In the genomic region with DNA sequence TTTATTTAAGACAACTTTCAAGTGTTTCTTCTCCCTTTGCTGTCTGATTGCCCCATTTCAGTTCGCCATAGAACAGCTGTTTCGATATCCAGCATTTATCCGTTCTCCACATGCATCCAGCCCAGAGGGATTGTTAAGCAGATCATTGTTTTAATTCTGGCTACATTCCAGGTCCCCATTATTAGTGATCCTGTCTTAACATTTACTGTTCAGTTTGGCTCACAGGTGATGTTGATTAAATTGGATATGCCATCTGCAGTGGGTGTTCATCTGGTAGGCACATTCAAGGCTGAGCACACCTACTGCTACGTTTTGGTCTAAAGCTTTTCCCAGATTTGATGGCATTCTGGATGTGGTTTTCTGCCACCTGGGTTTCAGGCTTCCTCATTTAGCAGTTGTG, we compare ENCODE assay signal across 27 mouse cellular contexts.
DNase-seq lines count a peak whose midpoint lies in the region; ATAC-seq and TF ChIP-seq lines count a peak whose summit lies in the region.
"Had no signal": no experiment of that assay in that cellular context is flagged by ENCODE, and none has a peak within 500 bp of the region (broad histone marks: within the 10 kb centered on the region; RNA-seq: fewer than 3 reads in every experiment).

No protein-coding gene starts in this region.

- no peak overlapping the region for H3K9ac ChIP-seq in heart, adult 2 months (ENCODE audit: low read depth, low read length)
- H3K9ac ChIP-seq in hindbrain, embryonic 14.5 days, result no peak overlapping the region
- no peak overlapping the region for H3K9ac ChIP-seq in hindbrain, embryonic 11.5 days (ENCODE audit: low read depth, low read length)
- no peak overlapping the region for H3K9ac ChIP-seq in neural tube, embryonic 13.5 days
- H3K9ac ChIP-seq: embryonic facial prominence, embryonic 15.5 days; forebrain, embryonic 12.5 days; forebrain, embryonic 15.5 days; heart, embryonic 15.5 days; hindbrain, embryonic 13.5 days; intestine, embryonic 15.5 days had no signal

- 26% methylated on average over 4 of the region's 4 CpGs for WGBS in heart, adult 2 months
- 53% methylated on average over 4 of the region's 4 CpGs for WGBS in hindbrain, embryonic 14.5 days
- 95% methylated on average over 4 of the region's 4 CpGs for WGBS in hindbrain, embryonic 11.5 days
- 64% methylated on average over 4 of the region's 4 CpGs for WGBS in neural tube, embryonic 13.5 days

- TF ChIP-seq EP300 in heart, adult 2 months (IDR thresholded peaks at IDR 0.05; ENCODE audit: insufficient read depth, low read depth, low read length), result no peak

- TF ChIP-seq CTCF in heart, adult 2 months (IDR thresholded peaks at IDR 0.05), result no peak
- no peak for TF ChIP-seq CTCF in brain, embryonic 14.5 days (IDR thresholded peaks at IDR 0.05; ENCODE audit: borderline replicate concordance, extremely low read depth, insufficient read depth, insufficient read length)

- no peaks in the 10 kb centered on the region; the same call in 1 of the 2 replicates for H3K36me3 ChIP-seq in heart, adult 2 months (ENCODE audit: control insufficient read depth, insufficient read depth, low read length)
- no peaks in the 10 kb centered on the region for H3K36me3 ChIP-seq in hindbrain, embryonic 14.5 days (replicated peaks; ENCODE audit: control insufficient read depth, insufficient read depth)
- no peaks in the 10 kb centered on the region for H3K36me3 ChIP-seq in hindbrain, embryonic 11.5 days (ENCODE audit: control insufficient read depth, insufficient read depth, low read length)
- no peaks in the 10 kb centered on the region for H3K36me3 ChIP-seq in neural tube, embryonic 13.5 days
- H3K36me3 ChIP-seq: embryonic facial prominence, embryonic 15.5 days; forebrain, embryonic 12.5 days; forebrain, embryonic 15.5 days; heart, embryonic 15.5 days; hindbrain, embryonic 13.5 days; intestine, embryonic 15.5 days had no signal

- DNase-seq in heart, adult 2 months, result no peak
- no peak for DNase-seq in heart, adult 9 months (ENCODE audit: low spot score in 2 of 2)
- no peak for DNase-seq in hindbrain, embryonic 14.5 days (ENCODE audit: low spot score)
- no peak for DNase-seq in hindbrain, embryonic 11.5 days (ENCODE audit: low spot score)
- DNase-seq in neural tube, embryonic 10.5 days (ENCODE audit: extremely low spot score, low spot score), result no peak
- DNase-seq in brain, embryonic 14.5 days (ENCODE audit: low read depth), result peak; percentile 42
- DNase-seq: adrenal gland, adult 2 months; adrenal gland, postnatal 14 days; cerebellum, adult 11-12 months; cerebellum, adult 8-10 months; cerebellum, postnatal 10 days; cerebellum, postnatal 36 days; embryo, embryonic 11 days; gastrocnemius, postnatal 14 days; heart, adult 11 months; kidney, adult 11 months had no signal

- no peaks in the 10 kb centered on the region for H3K9me3 ChIP-seq in hindbrain, embryonic 14.5 days (ENCODE audit: control insufficient read depth, low read length)
- no peaks in the 10 kb centered on the region for H3K9me3 ChIP-seq in hindbrain, embryonic 11.5 days (ENCODE audit: control insufficient read depth, low read length)
- H3K9me3 ChIP-seq in neural tube, embryonic 13.5 days, result no peaks in the 10 kb centered on the region
- H3K9me3 ChIP-seq: embryonic facial prominence, embryonic 15.5 days; forebrain, embryonic 12.5 days; forebrain, embryonic 15.5 days; heart, embryonic 15.5 days; hindbrain, embryonic 13.5 days; intestine, embryonic 15.5 days had no signal

- no peaks in the 10 kb centered on the region for H3K27me3 ChIP-seq in heart, adult 2 months (ENCODE audit: control insufficient read depth, insufficient read depth, low read length)
- H3K27me3 ChIP-seq in hindbrain, embryonic 14.5 days (ENCODE audit: control insufficient read depth, insufficient read depth, low read length), result no peaks in the 10 kb centered on the region
- H3K27me3 ChIP-seq in hindbrain, embryonic 11.5 days (ENCODE audit: control insufficient read depth, insufficient read depth, low read length), result no peaks in the 10 kb centered on the region
- no peaks in the 10 kb centered on the region for H3K27me3 ChIP-seq in neural tube, embryonic 13.5 days
- H3K27me3 ChIP-seq: embryonic facial prominence, embryonic 15.5 days; forebrain, embryonic 12.5 days; forebrain, embryonic 15.5 days; heart, embryonic 15.5 days; hindbrain, embryonic 13.5 days; intestine, embryonic 15.5 days had no signal

- H3K4me3 ChIP-seq in heart, adult 2 months, result no peak overlapping the region
- no peak overlapping the region for H3K4me3 ChIP-seq in hindbrain, embryonic 14.5 days (replicated peaks; ENCODE audit: low read length)
- no peak overlapping the region for H3K4me3 ChIP-seq in hindbrain, embryonic 11.5 days (ENCODE audit: low read depth, low read length)
- H3K4me3 ChIP-seq in neural tube, embryonic 13.5 days, result no peak overlapping the region
- H3K4me3 ChIP-seq: embryonic facial prominence, embryonic 15.5 days; erythroblast, embryonic 14.5 days; forebrain, embryonic 12.5 days; forebrain, embryonic 15.5 days; heart, embryonic 15.5 days; hindbrain, embryonic 13.5 days; intestine, embryonic 15.5 days had no signal

- no peak for TF ChIP-seq POLR2A in heart, adult 2 months (IDR thresholded peaks at IDR 0.05; ENCODE audit: insufficient read depth, low read depth, low read length)
- TF ChIP-seq POLR2A in brain, embryonic 14.5 days (IDR thresholded peaks at IDR 0.05; ENCODE audit: borderline replicate concordance, extremely low read depth, insufficient read depth, insufficient read length, poor library complexity, severe bottlenecking), result no peak

- no peaks in the 10 kb centered on the region for H3K79me2 ChIP-seq in heart, adult 2 months (replicated peaks; ENCODE audit: control insufficient read depth, insufficient read depth, low read length)

- peak; percentile 27; the same call in 1 of the 2 replicates for ATAC-seq in hindbrain, embryonic 14.5 days (ENCODE audit: low FRiP score)
- ATAC-seq in hindbrain, embryonic 11.5 days (ENCODE audit: low FRiP score), result no peak
- 0 out of 2 replicates have a peak, but pooled peaks have one; percentile 50 for ATAC-seq in neural tube, embryonic 13.5 days (ENCODE audit: low read depth)
- ATAC-seq in erythroblast, adult 5-6 weeks (replicated peaks; ENCODE audit: low FRiP score, poor library complexity, severe bottlenecking), result no peak
- ATAC-seq: CD4-positive, CD25-positive, alpha-beta regulatory T cell, adult 4 months; forebrain, embryonic 15.5 days; intestine, embryonic 15.5 days had no signal

- peak overlapping the region; percentile 30; the same call in 1 of the 2 replicates for H3K27ac ChIP-seq in heart, adult 2 months
- H3K27ac ChIP-seq in hindbrain, embryonic 14.5 days, result no peak overlapping the region
- no peak overlapping the region for H3K27ac ChIP-seq in hindbrain, embryonic 11.5 days (ENCODE audit: low read depth, low read length)
- no peak overlapping the region for H3K27ac ChIP-seq in neural tube, embryonic 13.5 days (replicated peaks)
- H3K27ac ChIP-seq: embryonic facial prominence, embryonic 15.5 days; forebrain, embryonic 12.5 days; forebrain, embryonic 15.5 days; heart, embryonic 15.5 days; hindbrain, embryonic 13.5 days; intestine, embryonic 15.5 days had no signal

- H3K4me1 ChIP-seq in heart, adult 2 months (ENCODE audit: control insufficient read depth, insufficient read depth, low read length), result peaks cover 4% of the 10 kb centered on the region; the same call in 1 of the 2 replicates
- no peaks in the 10 kb centered on the region for H3K4me1 ChIP-seq in hindbrain, embryonic 14.5 days (replicated peaks; ENCODE audit: control insufficient read depth, insufficient read depth, low read length)
- H3K4me1 ChIP-seq in hindbrain, embryonic 11.5 days (replicated peaks; ENCODE audit: control insufficient read depth, insufficient read depth, low read length), result no peaks in the 10 kb centered on the region
- 0 out of 2 replicates have a peak, but pooled peaks cover 4% of the 10 kb centered on the region for H3K4me1 ChIP-seq in neural tube, embryonic 13.5 days (replicated peaks)
- H3K4me1 ChIP-seq: embryonic facial prominence, embryonic 15.5 days; forebrain, embryonic 12.5 days; intestine, embryonic 15.5 days had no signal

- intact Hi-C loops in heart, adult 2 months (cut with DNase I), result no loop called here

- H3K4me2 ChIP-seq in hindbrain, embryonic 14.5 days (replicated peaks), result no peak overlapping the region
- H3K4me2 ChIP-seq in hindbrain, embryonic 11.5 days (replicated peaks; ENCODE audit: low read depth, low read length), result no peak overlapping the region
- H3K4me2 ChIP-seq in neural tube, embryonic 13.5 days, result no peak overlapping the region
- H3K4me2 ChIP-seq: embryonic facial prominence, embryonic 15.5 days; forebrain, embryonic 12.5 days; forebrain, embryonic 15.5 days; heart, embryonic 11.5 days; heart, embryonic 15.5 days; hindbrain, embryonic 13.5 days; intestine, embryonic 15.5 days had no signal

Comparison
In these comparisons a context has a peak if more than half of its experiments do, and no peak if none do; other contexts are left out.
1. ATAC-seq: peak in hindbrain, embryonic 14.5 days (single experiment) and neural tube, embryonic 13.5 days (single experiment); none in hindbrain, embryonic 11.5 days (single experiment) and erythroblast, adult 5-6 weeks (single experiment).